Mouse (Mus musculus): Measurements from ENCODE around the gene Cpt1c. TPM values are rescaled to one million over a fixed set of nuclear protein-coding genes. Genes with fewer than 3 reads are reported as not detected.

Gene Cpt1c
- polyA plus RNA-seq, 1 experiment from 2014 or later: 40.2 TPM

GRCm38 (mm10) chr7:45012824-45013223, 38.2 kb upstream of the Cpt1c start:
- WGBS: 84% methylated on average over 4 of the region's 4 CpGs
- Histone ChIP-seq H3K9me3 (replicated peaks) (no peaks in the 10 kb centered on the region), H3K9ac (no peak overlapping the region), H3K27ac (no peak overlapping the region), H3K36me3 (ENCODE audit: poor library complexity, severe bottlenecking) (peaks cover 57% of the 10 kb centered on the region), H3K4me3 (no peak overlapping the region), H3K4me2 (no peak overlapping the region), H3K4me1 (peaks cover 31% of the 10 kb centered on the region), H3K27me3 (peaks cover 1% of the 10 kb centered on the region; the same call in 1 of the 2 replicates)
- ATAC-seq: no peak

- peak overlapping the region; percentile 1; the same call in 1 of the 2 replicates for H3K4me3 ChIP-seq
- H3K27ac ChIP-seq: no peak overlapping the region
- H3K4me2 ChIP-seq: no peak overlapping the region
- peaks cover 24% of the 10 kb centered on the region for H3K4me1 ChIP-seq
- no peak for ATAC-seq
- no peaks in the 10 kb centered on the region for H3K9me3 ChIP-seq (replicated peaks)
- peaks cover 65% of the 10 kb centered on the region for H3K36me3 ChIP-seq (ENCODE audit: poor library complexity, severe bottlenecking)
- no peaks in the 10 kb centered on the region for H3K27me3 ChIP-seq
- WGBS: 96% methylated on average over 6 of the region's 6 CpGs
- no peak overlapping the region for H3K9ac ChIP-seq
Measured at GRCm38 (mm10) chr7:45012011-45012410, 37.4 kb upstream of the Cpt1c start.

GRCm38 (mm10) chr7:45008411-45008810, 33.8 kb upstream of the Cpt1c start:
- no peak overlapping the region for H3K4me3 ChIP-seq
- 97% methylated on average over 19 of the region's 19 CpGs for WGBS
- no peaks in the 10 kb centered on the region for H3K9me3 ChIP-seq (replicated peaks)
- ATAC-seq: no peak
- H3K9ac ChIP-seq: 0 out of 2 replicates have a peak overlapping the region, but pooled peaks have one; percentile 5
- no peaks in the 10 kb centered on the region for H3K27me3 ChIP-seq
- H3K4me2 ChIP-seq: no peak overlapping the region
- H3K27ac ChIP-seq: no peak overlapping the region
- peaks cover 98% of the 10 kb centered on the region for H3K36me3 ChIP-seq (ENCODE audit: poor library complexity, severe bottlenecking)
- 0 out of 2 replicates have a peak, but pooled peaks cover under 1% of the 10 kb centered on the region for H3K4me1 ChIP-seq

GRCm38 (mm10) chr7:45007846-45008245, 33.2 kb upstream of the Cpt1c start:
- WGBS: 94% methylated on average over 30 of the region's 30 CpGs
- H3K4me2 ChIP-seq: no peak overlapping the region
- H3K27ac ChIP-seq: no peak overlapping the region
- H3K27me3 ChIP-seq: no peaks in the 10 kb centered on the region
- H3K9me3 ChIP-seq (replicated peaks): no peaks in the 10 kb centered on the region
- no peak overlapping the region for H3K4me3 ChIP-seq
- no peaks in the 10 kb centered on the region for H3K4me1 ChIP-seq
- no peak overlapping the region for H3K9ac ChIP-seq
- ATAC-seq: no peak
- H3K36me3 ChIP-seq (ENCODE audit: poor library complexity, severe bottlenecking): peaks cover 98% of the 10 kb centered on the region

GRCm38 (mm10) chr7:45007141-45007540, 32.5 kb upstream of the Cpt1c start:
- Histone ChIP-seq H3K27ac (no peak overlapping the region), H3K9me3 (replicated peaks) (no peaks in the 10 kb centered on the region), H3K4me2 (no peak overlapping the region), H3K4me1 (no peaks in the 10 kb centered on the region), H3K4me3 (no peak overlapping the region), H3K9ac (no peak overlapping the region), H3K27me3 (no peaks in the 10 kb centered on the region), H3K36me3 (ENCODE audit: poor library complexity, severe bottlenecking) (peaks cover 98% of the 10 kb centered on the region)
- ATAC-seq: no peak
- 97% methylated on average over 29 of the region's 29 CpGs for WGBS

GRCm38 (mm10) chr7:45006503-45006902, 31.9 kb upstream of the Cpt1c start:
- no peak for ATAC-seq

GRCm38 (mm10) chr7:45005321-45005992, 30.8 kb upstream of the Cpt1c start:
- ATAC-seq: no peak
- Histone ChIP-seq H3K4me2 (no peak overlapping the region), H3K27ac (no peak overlapping the region), H3K9me3 (replicated peaks) (no peaks in the 10 kb centered on the region), H3K9ac (no peak overlapping the region), H3K36me3 (ENCODE audit: poor library complexity, severe bottlenecking) (peaks cover 100% of the 10 kb centered on the region), H3K4me1 (peaks cover 2% of the 10 kb centered on the region; the same call in 1 of the 2 replicates), H3K27me3 (no peaks in the 10 kb centered on the region), H3K4me3 (no peak overlapping the region)
- 91% methylated on average over 6 of the region's 6 CpGs for WGBS

More at GRCm38 (mm10) chr7:45006503-45006902, 31.9 kb upstream of the Cpt1c start:
- Histone ChIP-seq H3K9me3 (replicated peaks) (no peaks in the 10 kb centered on the region), H3K4me2 (no peak overlapping the region), H3K27me3 (no peaks in the 10 kb centered on the region), H3K36me3 (ENCODE audit: poor library complexity, severe bottlenecking) (peaks cover 98% of the 10 kb centered on the region), H3K4me1 (no peaks in the 10 kb centered on the region), H3K27ac (no peak overlapping the region), H3K9ac (no peak overlapping the region), H3K4me3 (no peak overlapping the region)
- 97% methylated on average over 12 of the region's 12 CpGs for WGBS

- Histone ChIP-seq H3K36me3 (ENCODE audit: poor library complexity, severe bottlenecking) (peaks cover 100% of the 10 kb centered on the region), H3K4me1 (peaks cover 2% of the 10 kb centered on the region), H3K9ac (no peak overlapping the region), H3K4me3 (no peak overlapping the region), H3K27me3 (no peaks in the 10 kb centered on the region), H3K9me3 (replicated peaks) (no peaks in the 10 kb centered on the region), H3K27ac (no peak overlapping the region), H3K4me2 (no peak overlapping the region)
- ATAC-seq: no peak
- 92% methylated on average over 3 of the region's 3 CpGs for WGBS
Measured at GRCm38 (mm10) chr7:45004546-45004945, 29.9 kb upstream of the Cpt1c start.

GRCm38 (mm10) chr7:45002440-45002839, 27.8 kb upstream of the Cpt1c start:
- H3K27me3 ChIP-seq: no peaks in the 10 kb centered on the region
- H3K36me3 ChIP-seq (ENCODE audit: poor library complexity, severe bottlenecking): peaks cover 79% of the 10 kb centered on the region
- H3K4me3 ChIP-seq: no peak overlapping the region
- H3K4me1 ChIP-seq: peaks cover 18% of the 10 kb centered on the region
- 91% methylated on average over 7 of the region's 7 CpGs for WGBS
- H3K9ac ChIP-seq: no peak overlapping the region
- ATAC-seq: no peak
- H3K9me3 ChIP-seq (replicated peaks): no peaks in the 10 kb centered on the region
- no peak overlapping the region for H3K27ac ChIP-seq
- no peak overlapping the region for H3K4me2 ChIP-seq

GRCm38 (mm10) chr7:45000539-45001114, 26.0 kb upstream of the Cpt1c start:
- no peak for ATAC-seq
- Histone ChIP-seq H3K9me3 (replicated peaks) (no peaks in the 10 kb centered on the region), H3K4me1 (peaks cover 32% of the 10 kb centered on the region), H3K27ac (no peak overlapping the region), H3K4me3 (no peak overlapping the region), H3K9ac (no peak overlapping the region; the same call in 1 of the 2 replicates), H3K27me3 (no peaks in the 10 kb centered on the region), H3K36me3 (ENCODE audit: poor library complexity, severe bottlenecking) (peaks cover 62% of the 10 kb centered on the region), H3K4me2 (no peak overlapping the region)
- 82% methylated on average over 21 of the region's 21 CpGs for WGBS

- Histone ChIP-seq H3K36me3 (ENCODE audit: poor library complexity, severe bottlenecking) (peaks cover 62% of the 10 kb centered on the region), H3K9ac (no peak overlapping the region), H3K27me3 (no peaks in the 10 kb centered on the region), H3K4me3 (no peak overlapping the region), H3K27ac (no peak overlapping the region), H3K9me3 (replicated peaks) (no peaks in the 10 kb centered on the region), H3K4me1 (peaks cover 33% of the 10 kb centered on the region), H3K4me2 (no peak overlapping the region)
- no peak for ATAC-seq
- WGBS: 87% methylated on average over 11 of the region's 11 CpGs
Measured at GRCm38 (mm10) chr7:44999753-45000152, 25.1 kb upstream of the Cpt1c start.

GRCm38 (mm10) chr7:44998501-44998955, 23.9 kb upstream of the Cpt1c start, which contains the start of gene Bcl2l12:
Bcl2l12 (minus strand) TSS chr7:44998712.
- peak within 1 kb of the TSS; percentile 61 for H3K4me3 ChIP-seq
- H3K27me3 ChIP-seq: no peaks in the 10 kb centered on the region
- H3K9me3 ChIP-seq (replicated peaks): no peaks in the 10 kb centered on the region
- no peak for ATAC-seq
- H3K27ac ChIP-seq: peak within 1 kb of the TSS; percentile 67
- peak within 1 kb of the TSS; percentile 87 for H3K4me2 ChIP-seq
- peaks cover 33% of the 10 kb centered on the region for H3K4me1 ChIP-seq
- peak within 1 kb of the TSS; percentile 88 for H3K9ac ChIP-seq
- WGBS: 3% methylated on average over 18 of the region's 18 CpGs
- peaks cover 54% of the 10 kb centered on the region for H3K36me3 ChIP-seq (ENCODE audit: poor library complexity, severe bottlenecking)
